Mouse (Mus musculus) bone marrow macrophage, adult 2 months (primary cell): ENCODE data around the gene Mill1.

Source experiments
- CTCF ChIP-seq: IDR thresholded peaks from 2 replicates; pipeline ENCODE4 v1.5.1; 2012; ENCODE audit warnings: low read depth, mild to moderate bottlenecking, low read length, moderate library complexity
- POLR2A ChIP-seq: IDR thresholded peaks from 2 replicates; pipeline ENCODE4 v1.6.1; 2012; ENCODE audit warnings: mild to moderate bottlenecking, low read depth, low read length, borderline replicate concordance

- TF ChIP-seq CTCF (no peak), POLR2A (no peak)
Observed at GRCm38 (mm10) chr7:18238561-18238960, 6.6 kb upstream of the Mill1 start.
